Mouse (Mus musculus) T-helper 17 cell (primary cell): ENCODE measurements at regions not wholly inside any gene's neighbourhood (a gene's known extent, or its start where the extent isn't known, plus 50 kb on each side); places are given as distances from the start of the nearest gene placed in this dataset.
"Not testable (repeated sequence)": the region's sequence is repeated elsewhere in the genome, so short reads cannot be mapped to it uniquely, and the experiment has no call there.

Source experiments
- in situ Hi-C, 2 experiments: fragments of 300-600 bp; cut with MboI, MseI; formaldehyde crosslinking; loops; 1 replicate in 1 of 2; 2 replicates in 1 of 2; pipeline ENCODE4 v1.15.1; 2025; ENCODE audit warnings: high pct_unique_total_duplicates in 2 of 2

GRCm38 (mm10) chr3:59563486-59564006 lies 166.0 kb upstream of the Gm5538 start:
- in situ Hi-C loops, result not testable (repeated sequence)

GRCm38 (mm10) chr3:59542621-59543020 lies 187.0 kb upstream of the Gm5538 start:
- in situ Hi-C loops, result loop anchor here in 1 of 2 experiments (5.0 kb wide), 1 partner anchor 45 kb away; no protein-coding TSS in a partner anchor

- in situ Hi-C loops, result loop anchor here in 1 of 2 experiments (5.0 kb wide), 1 partner anchor 43 kb away; no protein-coding TSS in a partner anchor
These were observed 189.0 kb upstream of the Gm5538 start for GRCm38 (mm10) chr3:59540547-59540946.

GRCm38 (mm10) chr3:59539893-59540292 lies 189.7 kb upstream of the Gm5538 start:
- in situ Hi-C loops, result loop anchor here in 1 of 2 experiments (5.0 kb wide), 1 partner anchor 43 kb away; no protein-coding TSS in a partner anchor

GRCm38 (mm10) chr3:59531311-59531834 lies 187.2 kb upstream of the Igsf10 start:
- in situ Hi-C loops, result loop anchor here in 1 of 2 experiments (5.0 kb wide), 1 partner anchor 1316 kb away; no protein-coding TSS in a partner anchor

- in situ Hi-C loops, result loop anchor here in 1 of 2 experiments (5.0 kb wide), 1 partner anchor 1317 kb away; no protein-coding TSS in a partner anchor
These were observed 186.6 kb upstream of the Igsf10 start for GRCm38 (mm10) chr3:59530592-59531310.

- in situ Hi-C loops, result no loop called here
These were observed 176.6 kb upstream of the Igsf10 start for GRCm38 (mm10) chr3:59520766-59521165.

- in situ Hi-C loops, result no loop called here
These were observed 133.9 kb upstream of the Igsf10 start for GRCm38 (mm10) chr3:59478095-59478494.

- in situ Hi-C loops, result no loop called here
These were observed 133.4 kb upstream of the Igsf10 start for GRCm38 (mm10) chr3:59477441-59478061.

GRCm38 (mm10) chr3:59468956-59469355 lies 124.8 kb upstream of the Igsf10 start:
- in situ Hi-C loops, result no loop called here

- in situ Hi-C loops, result no loop called here
These were observed 118.4 kb upstream of the Igsf10 start for GRCm38 (mm10) chr3:59462341-59463158.

GRCm38 (mm10) chr3:59456938-59457337 lies 112.7 kb upstream of the Igsf10 start:
- in situ Hi-C loops, result no loop called here

GRCm38 (mm10) chr3:59451084-59451483 lies 106.9 kb upstream of the Igsf10 start:
- in situ Hi-C loops, result no loop called here

- in situ Hi-C loops, result no loop called here
These were observed 79.4 kb upstream of the Igsf10 start for GRCm38 (mm10) chr3:59423621-59424020.

- in situ Hi-C loops, result no loop called here
These were observed 64.9 kb upstream of the Igsf10 start for GRCm38 (mm10) chr3:59409131-59409530.

- in situ Hi-C loops, result no loop called here
These were observed 61.8 kb upstream of the Igsf10 start for GRCm38 (mm10) chr3:59406035-59406434.

GRCm38 (mm10) chr3:59401856-59402255 lies 57.7 kb upstream of the Igsf10 start:
- in situ Hi-C loops, result no loop called here

GRCm38 (mm10) chr3:59401425-59401824 lies 57.2 kb upstream of the Igsf10 start:
- in situ Hi-C loops, result no loop called here
